Mouse (Mus musculus): Measurements from ENCODE around the gene Rps12-ps3. TPM values are rescaled to one million over a fixed set of nuclear protein-coding genes. Genes with fewer than 3 reads are reported as not detected.

Rps12-ps3 gene
- polyA plus RNA-seq, 1 experiment from 2014 or later, result 13.3 TPM

- no peak overlapping the region for H3K4me2 ChIP-seq
- no peaks in the 10 kb centered on the region for H3K9me3 ChIP-seq (replicated peaks)
- H3K36me3 ChIP-seq (replicated peaks), result no peaks in the 10 kb centered on the region
- H3K4me1 ChIP-seq (replicated peaks), result peaks cover 53% of the 10 kb centered on the region
- WGBS (ENCODE audit: insufficient replicate concordance), result 64% methylated on average over 15 of the region's 15 CpGs
- H3K27ac ChIP-seq (replicated peaks), result no peak overlapping the region
- no peak overlapping the region for H3K9ac ChIP-seq
- ATAC-seq (ENCODE audit: insufficient read depth), result no peak
- no peak overlapping the region for H3K4me3 ChIP-seq (replicated peaks)
- peaks cover 25% of the 10 kb centered on the region for H3K27me3 ChIP-seq
Observed at GRCm38 (mm10) chr19:59351151-59351889, 29.2 kb downstream of the Rps12-ps3 start.

- Histone ChIP-seq H3K9me3 (replicated peaks) (no peaks in the 10 kb centered on the region), H3K4me3 (replicated peaks) (no peak overlapping the region), H3K27me3 (peaks cover 25% of the 10 kb centered on the region), H3K27ac (replicated peaks) (no peak overlapping the region), H3K36me3 (replicated peaks) (no peaks in the 10 kb centered on the region), H3K4me2 (no peak overlapping the region), H3K4me1 (replicated peaks) (peaks cover 54% of the 10 kb centered on the region), H3K9ac (peak overlapping the region; percentile 26; the same call in 1 of the 2 replicates)
- ATAC-seq (ENCODE audit: insufficient read depth), result no peak
- WGBS (ENCODE audit: insufficient replicate concordance), result 31% methylated on average over 3 of the region's 3 CpGs
Observed at GRCm38 (mm10) chr19:59352760-59353159, 30.7 kb downstream of the Rps12-ps3 start.

GRCm38 (mm10) chr19:59354906-59355305, 32.8 kb downstream of the Rps12-ps3 start:
- Histone ChIP-seq H3K27ac (replicated peaks) (peak overlapping the region; percentile 48; the same call in 1 of the 2 replicates), H3K4me3 (replicated peaks) (no peak overlapping the region), H3K4me1 (replicated peaks) (peaks cover 73% of the 10 kb centered on the region), H3K9ac (no peak overlapping the region), H3K36me3 (replicated peaks) (no peaks in the 10 kb centered on the region), H3K4me2 (no peak overlapping the region), H3K27me3 (peaks cover 16% of the 10 kb centered on the region), H3K9me3 (replicated peaks) (no peaks in the 10 kb centered on the region)
- peak; percentile 58 for ATAC-seq (ENCODE audit: insufficient read depth)
- WGBS (ENCODE audit: insufficient replicate concordance), result 13% methylated on average over 2 of the region's 2 CpGs

- 77% methylated on average over 3 of the region's 3 CpGs for whole genome bisulfite sequencing (ENCODE audit: insufficient replicate concordance)
- H3K4me2 ChIP-seq, result peak overlapping the region; percentile 50
- H3K9me3 ChIP-seq (replicated peaks), result no peaks in the 10 kb centered on the region
- H3K9ac ChIP-seq, result peak overlapping the region; percentile 16; the same call in 1 of the 2 replicates
- peaks cover 8% of the 10 kb centered on the region for H3K27me3 ChIP-seq
- no peaks in the 10 kb centered on the region for H3K36me3 ChIP-seq (replicated peaks)
- peaks cover 82% of the 10 kb centered on the region for H3K4me1 ChIP-seq (replicated peaks)
- H3K4me3 ChIP-seq (replicated peaks), result no peak overlapping the region
- ATAC-seq (ENCODE audit: insufficient read depth), result no peak
- H3K27ac ChIP-seq (replicated peaks), result peak overlapping the region; percentile 82
Observed at GRCm38 (mm10) chr19:59356388-59356787, 34.3 kb downstream of the Rps12-ps3 start.

GRCm38 (mm10) chr19:59356843-59357595, 34.9 kb downstream of the Rps12-ps3 start:
- peak; percentile 19; the same call in 1 of the 2 replicates for ATAC-seq (ENCODE audit: insufficient read depth)
- Histone ChIP-seq H3K4me3 (replicated peaks) (no peak overlapping the region), H3K27me3 (peaks cover 6% of the 10 kb centered on the region; the same call in 1 of the 2 replicates), H3K9ac (peak overlapping the region; percentile 16), H3K4me2 (peak overlapping the region; percentile 50), H3K36me3 (replicated peaks) (no peaks in the 10 kb centered on the region), H3K27ac (replicated peaks) (peak overlapping the region; percentile 82), H3K9me3 (replicated peaks) (no peaks in the 10 kb centered on the region), H3K4me1 (replicated peaks) (peaks cover 89% of the 10 kb centered on the region)
- 37% methylated on average over 14 of the region's 14 CpGs for WGBS (ENCODE audit: insufficient replicate concordance)

GRCm38 (mm10) chr19:59357878-59358277, 35.8 kb downstream of the Rps12-ps3 start:
- Histone ChIP-seq H3K27ac (replicated peaks) (peak overlapping the region; percentile 82; the same call in 1 of the 2 replicates), H3K4me1 (replicated peaks) (peaks cover 90% of the 10 kb centered on the region)
- WGBS (ENCODE audit: insufficient replicate concordance), result 69% methylated on average over 4 of the region's 4 CpGs

GRCm38 (mm10) chr19:59359202-59359601, 37.1 kb downstream of the Rps12-ps3 start:
- H3K4me2 ChIP-seq, result peak overlapping the region; percentile 57
- H3K4me1 ChIP-seq (replicated peaks), result peaks cover 92% of the 10 kb centered on the region
- no peaks in the 10 kb centered on the region for H3K27me3 ChIP-seq
- 10% methylated on average over 4 of the region's 4 CpGs for WGBS (ENCODE audit: insufficient replicate concordance)
- H3K27ac ChIP-seq (replicated peaks), result peak overlapping the region; percentile 89
- peak overlapping the region; percentile 3; the same call in 1 of the 2 replicates for H3K9ac ChIP-seq
- no peaks in the 10 kb centered on the region for H3K36me3 ChIP-seq (replicated peaks)
- no peak overlapping the region for H3K4me3 ChIP-seq (replicated peaks)
- H3K9me3 ChIP-seq (replicated peaks), result no peaks in the 10 kb centered on the region
- ATAC-seq (ENCODE audit: insufficient read depth), result peak; percentile 28

More at GRCm38 (mm10) chr19:59357878-59358277, 35.8 kb downstream of the Rps12-ps3 start:
- Histone ChIP-seq H3K9me3 (replicated peaks) (no peaks in the 10 kb centered on the region), H3K27me3 (no peaks in the 10 kb centered on the region), H3K4me2 (no peak overlapping the region), H3K36me3 (replicated peaks) (no peaks in the 10 kb centered on the region), H3K9ac (no peak overlapping the region), H3K4me3 (replicated peaks) (no peak overlapping the region)
- ATAC-seq (ENCODE audit: insufficient read depth), result no peak

GRCm38 (mm10) chr19:59360486-59360896, 38.4 kb downstream of the Rps12-ps3 start:
- H3K36me3 ChIP-seq (replicated peaks), result no peaks in the 10 kb centered on the region
- peaks cover 86% of the 10 kb centered on the region for H3K4me1 ChIP-seq (replicated peaks)
- peak overlapping the region; percentile 57 for H3K4me2 ChIP-seq
- 30% methylated on average over 2 of the region's 2 CpGs for WGBS (ENCODE audit: insufficient replicate concordance)
- H3K9ac ChIP-seq, result no peak overlapping the region
- H3K4me3 ChIP-seq (replicated peaks), result no peak overlapping the region; the same call in 1 of the 2 replicates
- H3K27ac ChIP-seq (replicated peaks), result peak overlapping the region; percentile 89
- ATAC-seq (ENCODE audit: insufficient read depth), result peak; percentile 98
- no peaks in the 10 kb centered on the region for H3K27me3 ChIP-seq
- no peaks in the 10 kb centered on the region for H3K9me3 ChIP-seq (replicated peaks)

GRCm38 (mm10) chr19:59362646-59363045, 40.6 kb downstream of the Rps12-ps3 start:
- peaks cover 69% of the 10 kb centered on the region for H3K4me1 ChIP-seq (replicated peaks)
- H3K9ac ChIP-seq, result no peak overlapping the region
- no peak overlapping the region for H3K4me3 ChIP-seq (replicated peaks)
- no peak overlapping the region for H3K4me2 ChIP-seq
- H3K9me3 ChIP-seq (replicated peaks), result no peaks in the 10 kb centered on the region
- 0 out of 2 replicates have a peak, but pooled peaks cover 2% of the 10 kb centered on the region for H3K27me3 ChIP-seq
- WGBS (ENCODE audit: insufficient replicate concordance), result 69% methylated on average over 6 of the region's 6 CpGs
- peak overlapping the region; percentile 72; the same call in 1 of the 2 replicates for H3K27ac ChIP-seq (replicated peaks)
- no peaks in the 10 kb centered on the region for H3K36me3 ChIP-seq (replicated peaks)
- ATAC-seq (ENCODE audit: insufficient read depth), result no peak

- peaks cover 5% of the 10 kb centered on the region; the same call in 1 of the 2 replicates for H3K27me3 ChIP-seq
- peak overlapping the region; percentile 7; the same call in 1 of the 2 replicates for H3K9ac ChIP-seq
- 0 out of 2 replicates have a peak, but pooled peaks have one; percentile 13 for ATAC-seq (ENCODE audit: insufficient read depth)
- H3K4me1 ChIP-seq (replicated peaks), result peaks cover 66% of the 10 kb centered on the region
- peak overlapping the region; percentile 34 for H3K4me2 ChIP-seq
- WGBS (ENCODE audit: insufficient replicate concordance), result 23% methylated on average over 3 of the region's 3 CpGs
- no peak overlapping the region for H3K4me3 ChIP-seq (replicated peaks)
- no peaks in the 10 kb centered on the region for H3K36me3 ChIP-seq (replicated peaks)
- no peaks in the 10 kb centered on the region for H3K9me3 ChIP-seq (replicated peaks)
- H3K27ac ChIP-seq (replicated peaks), result peak overlapping the region; percentile 72
Observed at GRCm38 (mm10) chr19:59363666-59364065, 41.6 kb downstream of the Rps12-ps3 start.

- H3K27me3 ChIP-seq, result peaks cover 9% of the 10 kb centered on the region; the same call in 1 of the 2 replicates
- H3K36me3 ChIP-seq (replicated peaks), result no peaks in the 10 kb centered on the region
- no peak overlapping the region for H3K4me2 ChIP-seq
- no peaks in the 10 kb centered on the region for H3K9me3 ChIP-seq (replicated peaks)
- 68% methylated on average over 3 of the region's 3 CpGs for WGBS (ENCODE audit: insufficient replicate concordance)
- no peak overlapping the region for H3K4me3 ChIP-seq (replicated peaks)
- H3K27ac ChIP-seq (replicated peaks), result no peak overlapping the region
- H3K9ac ChIP-seq, result no peak overlapping the region
- peaks cover 37% of the 10 kb centered on the region for H3K4me1 ChIP-seq (replicated peaks)
- ATAC-seq (ENCODE audit: insufficient read depth), result no peak
Observed at GRCm38 (mm10) chr19:59366724-59367123, 44.6 kb downstream of the Rps12-ps3 start.
